Mouse (Mus musculus) heart, adult 9 months (tissue): ENCODE results near the gene Cd200r4.

Experiments
- DNase-seq, 2 experiments: peaks; one replicate each; pipeline ENCODE4 v3.0.0; 2022; ENCODE audit warnings: low spot score in 2 of 2

Cd200r4 gene

DNA sequence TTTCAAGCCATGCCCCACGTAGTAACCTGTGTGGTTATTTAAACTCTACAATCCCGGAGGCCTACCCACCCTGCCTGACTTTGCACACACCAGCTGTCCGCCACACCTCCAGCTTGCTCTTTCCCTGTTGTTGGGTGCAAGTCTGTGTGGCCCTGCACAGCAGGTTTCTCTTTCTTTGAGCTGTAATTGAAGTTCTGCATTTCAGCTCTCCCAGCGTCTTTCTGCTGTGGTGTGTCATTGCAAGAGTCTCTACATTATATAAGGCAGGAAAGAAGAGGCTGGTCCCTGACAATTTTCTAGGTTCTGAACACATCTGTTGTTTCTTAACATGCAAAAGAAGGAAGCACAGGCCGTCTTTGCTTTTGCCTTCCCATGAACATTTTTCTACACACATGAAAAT, 65.1 kb downstream of the Cd200r4 start:
- no peak for DNase-seq

DNA sequence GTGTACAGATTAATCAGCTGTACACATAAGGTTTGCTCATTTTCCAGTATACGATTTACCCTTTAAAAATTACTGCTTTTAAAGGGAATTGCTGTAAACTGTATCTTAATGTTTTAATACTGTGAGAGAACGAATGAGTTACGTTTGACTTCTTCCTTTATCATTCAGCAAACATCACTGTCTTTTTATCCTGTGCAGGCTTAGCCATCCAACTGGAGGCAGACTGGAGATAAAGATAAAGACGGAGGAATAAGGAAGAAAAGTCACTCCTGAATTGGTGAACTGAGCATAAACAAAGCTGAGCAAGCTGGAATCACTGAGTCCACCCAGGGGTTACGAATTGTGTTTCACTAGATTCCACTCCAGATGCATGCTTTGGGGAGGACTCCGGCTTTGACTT, 66.1 kb downstream of the Cd200r4 start:
- no peak for DNase-seq
